Mouse (Mus musculus) cerebellum, postnatal 25 days (tissue): Measurements from ENCODE around the gene Gm26920.
A peak's percentile ranks its signal among the peaks of the same experiment; 100 is the strongest.
"Not testable (repeated sequence)": the region's sequence is repeated elsewhere in the genome, so short reads cannot be mapped to it uniquely, and the experiment has no call there.

Experiments
- DNase-seq, 2 experiments: peaks; one replicate each; pipeline ENCODE4 v3.0.0; 2021; ENCODE audit warnings: mixed read lengths in 2 of 2

Gm26920 gene

DNA sequence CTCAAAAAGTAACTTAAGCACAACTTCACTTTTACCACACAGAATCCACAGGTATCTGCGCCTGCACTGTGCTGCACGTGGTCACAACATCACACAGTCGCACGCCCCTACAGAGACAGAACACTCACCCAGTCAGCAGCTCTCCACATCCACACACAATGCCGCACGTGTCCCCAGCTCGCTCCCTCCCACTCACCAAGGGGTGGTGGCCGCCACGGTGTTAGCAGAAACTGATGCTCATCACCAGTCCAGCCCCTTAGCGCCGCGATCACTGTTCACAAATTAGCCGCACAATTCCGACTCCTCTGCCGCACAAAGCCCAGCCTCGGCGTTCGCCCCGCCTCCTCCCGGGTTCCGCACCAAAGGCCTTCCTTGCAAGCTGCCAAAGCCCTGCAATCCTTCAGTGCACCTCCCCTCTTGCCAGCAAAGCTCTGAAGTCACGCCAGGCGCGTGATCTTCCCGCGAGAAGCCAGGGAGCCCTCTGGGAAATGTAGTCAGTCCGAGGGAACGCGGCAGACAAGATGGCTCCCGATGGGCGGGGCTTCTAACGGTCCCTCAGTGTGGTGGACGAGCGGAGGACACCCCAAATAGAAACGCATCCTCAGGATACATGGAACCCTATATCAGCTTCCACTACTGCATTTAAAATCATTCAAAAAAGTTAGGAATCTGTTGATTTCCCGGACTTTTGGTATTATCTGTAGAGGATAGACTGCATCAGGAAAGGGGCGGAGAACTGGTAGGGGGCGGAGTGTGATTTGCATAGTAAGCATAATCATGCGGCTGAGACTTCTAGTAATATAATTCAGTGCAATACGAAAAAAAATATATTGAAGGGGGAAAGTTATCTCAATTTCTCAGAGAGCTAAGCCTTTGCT lies at the start of gene Gm26920, which contains the start of gene Zfp566:
TSS of gene Gm26920 (minus strand) at position 319 of the 878 bp plus-strand sequence.
TSS of gene Zfp566 (minus strand) at position 436 of the 878 bp plus-strand sequence.
- peak; percentile 96 to 97 for DNase-seq

DNA sequence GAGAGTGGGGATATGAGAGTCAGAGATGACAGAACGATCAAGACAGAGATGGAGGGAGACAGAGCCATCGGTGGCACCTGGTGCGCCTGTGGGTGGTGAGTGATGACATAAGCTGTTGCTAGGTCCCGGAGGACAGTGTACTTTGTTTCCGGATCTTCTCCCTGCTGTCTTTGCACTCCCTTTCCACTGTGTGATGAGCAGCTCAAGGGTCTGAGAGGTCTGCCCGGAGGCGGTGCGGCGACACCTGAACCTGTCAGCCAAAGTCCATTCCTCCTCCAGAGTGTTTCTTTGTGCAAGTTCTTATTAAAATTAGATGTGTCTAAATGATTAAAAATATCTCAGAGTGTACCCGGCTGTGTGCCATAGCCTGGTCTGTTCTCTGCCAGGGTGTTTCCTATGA lies 46.6 kb upstream of the Gm26920 start:
- DNase-seq = peak; percentile 26 to 34

DNA sequence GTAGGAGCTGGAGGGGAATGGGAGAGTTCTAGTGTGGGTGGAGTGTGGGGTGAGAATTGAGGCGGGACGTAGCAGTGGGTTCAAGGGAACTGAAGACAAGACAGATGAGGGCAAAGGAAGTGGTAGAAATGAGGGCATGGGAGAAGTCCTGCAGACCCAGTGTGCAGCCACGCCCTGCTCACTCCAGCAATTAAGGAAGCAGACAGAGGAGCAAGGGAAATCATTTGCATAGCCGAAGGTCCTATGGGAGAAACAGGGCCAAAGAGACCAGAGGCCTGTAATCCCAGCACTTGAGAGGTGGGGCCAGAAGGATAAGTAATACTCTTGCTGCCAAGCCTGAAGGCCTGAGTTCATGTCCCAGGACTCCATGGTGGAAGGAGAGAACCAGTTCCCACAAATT lies 42.2 kb upstream of the Gm26920 start:
- DNase-seq = no peak

DNA sequence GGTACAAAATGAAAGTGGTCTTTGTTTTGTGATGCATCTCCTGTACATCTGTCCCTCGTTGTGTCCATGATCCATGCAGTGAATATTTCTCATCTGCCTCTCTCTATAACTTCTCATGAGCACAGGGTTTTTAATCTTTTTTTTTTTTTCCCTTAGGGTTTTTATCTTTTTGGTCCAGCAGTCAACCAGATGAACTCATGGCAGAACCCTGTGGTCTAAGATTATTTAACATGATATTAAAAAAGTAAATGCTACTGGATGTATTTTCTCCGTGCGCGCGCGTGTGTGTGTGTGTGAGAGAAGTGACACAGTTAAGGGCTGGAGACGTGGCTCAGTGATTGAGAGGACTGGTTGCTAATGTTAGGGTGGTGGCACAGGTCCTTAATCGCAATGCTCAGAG lies 39.7 kb upstream of the Gm26920 start:
- no peak for DNase-seq

DNA sequence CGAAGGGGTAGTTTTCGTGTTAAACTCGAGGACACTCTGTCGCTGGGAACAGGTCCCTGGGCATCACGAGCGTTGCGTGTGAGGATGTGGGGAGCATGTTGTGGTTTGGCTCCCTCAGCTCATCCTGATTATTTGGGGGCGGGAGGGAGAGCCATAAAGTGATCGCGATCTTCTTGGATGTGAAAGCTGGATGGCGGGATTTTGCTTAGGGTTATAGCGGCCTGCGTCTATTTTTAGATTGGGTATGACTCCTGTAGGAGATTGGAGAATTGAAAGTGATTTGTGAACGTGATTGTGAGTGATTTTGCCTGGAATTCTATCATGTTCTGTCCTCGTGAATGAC lies 31.9 kb upstream of the Gm26920 start:
- DNase-seq = no peak

DNA sequence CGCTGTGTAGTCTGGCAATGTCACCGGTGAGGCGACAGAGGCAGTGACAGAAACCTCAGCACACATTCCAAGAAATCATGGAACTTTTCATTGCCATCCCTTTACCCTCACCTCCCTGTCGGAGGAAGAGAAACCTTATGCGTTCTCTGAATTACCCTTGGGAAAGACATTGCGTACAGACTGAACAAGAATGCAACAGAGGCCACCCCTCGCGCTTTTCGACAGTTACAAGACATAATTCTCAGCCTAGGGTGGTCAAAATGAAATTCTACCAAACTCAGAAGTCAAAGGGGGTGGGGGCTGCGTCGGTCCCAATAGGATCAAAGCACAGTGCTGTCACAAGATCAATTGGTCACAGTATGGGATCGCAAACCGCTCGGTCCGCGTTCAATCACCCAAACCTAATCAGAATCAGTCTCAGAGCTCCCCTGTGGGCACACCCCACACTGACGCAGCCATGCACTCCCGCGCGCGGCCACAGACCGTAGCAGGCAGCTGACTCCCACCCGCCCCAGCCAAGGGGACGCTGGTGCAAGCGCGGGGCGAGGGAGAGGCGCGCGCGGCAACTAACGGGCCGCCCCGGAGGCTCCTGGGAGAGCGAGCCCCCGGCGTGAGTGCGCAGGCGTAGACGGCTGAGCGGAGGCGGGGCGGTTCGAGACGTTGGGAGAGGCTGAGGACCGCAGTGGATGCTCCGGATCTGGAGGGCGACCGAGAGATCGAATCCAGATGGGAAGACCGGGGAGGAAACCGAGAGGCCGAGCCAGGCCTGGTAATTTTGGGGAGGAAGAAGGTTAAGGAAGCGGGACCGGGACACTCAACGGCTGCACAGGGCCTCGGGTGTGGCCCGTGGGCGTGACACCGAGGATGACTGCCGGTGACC lies 31.3 kb upstream of the Gm26920 start, which contains the start of gene Zfp382:
TSS of gene Zfp382 (plus strand) at position 635 of the 880 bp plus-strand sequence.
- DNase-seq = peak; percentile 94 to 97

DNA sequence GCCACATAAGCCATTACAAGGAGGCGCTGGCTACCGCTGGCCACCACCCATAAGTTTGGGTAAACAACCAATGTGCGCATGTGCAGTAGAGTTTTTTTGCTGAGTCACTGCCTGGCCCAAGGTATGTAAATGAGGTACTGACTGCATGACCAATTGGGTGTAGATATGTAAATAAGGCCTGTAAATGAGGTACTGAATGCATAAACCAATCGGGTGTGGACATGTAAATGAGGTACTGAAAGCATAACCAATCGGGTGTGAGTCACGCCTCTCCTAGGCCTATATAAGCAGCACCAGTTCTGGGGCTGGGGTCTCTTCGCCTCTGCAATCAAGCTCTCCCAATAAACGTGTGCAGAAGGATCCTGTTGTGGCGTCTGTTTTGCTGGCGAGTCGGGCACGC lies 27.7 kb upstream of the Gm26920 start:
- not testable (repeated sequence) for DNase-seq

DNA sequence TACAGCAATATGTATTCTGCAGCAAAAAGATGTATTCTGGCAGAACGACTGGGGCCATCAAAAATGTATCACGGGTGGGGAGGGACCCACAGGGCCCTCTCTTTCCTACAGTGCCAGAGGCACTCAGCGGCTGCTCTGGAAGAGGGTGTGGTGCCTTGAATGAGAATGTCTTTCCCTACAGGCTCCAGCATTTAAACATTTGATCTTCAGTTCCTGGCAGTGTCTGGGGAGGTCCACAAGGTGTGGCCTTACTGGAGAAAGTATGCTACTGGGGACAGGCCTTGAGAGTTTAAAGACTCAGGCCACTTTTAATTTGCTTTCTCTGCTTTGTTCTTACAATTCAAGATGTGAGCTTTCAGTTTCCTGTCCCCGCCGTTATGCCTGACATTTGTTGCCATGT lies 25.9 kb upstream of the Gm26920 start:
- no peak for DNase-seq

DNA sequence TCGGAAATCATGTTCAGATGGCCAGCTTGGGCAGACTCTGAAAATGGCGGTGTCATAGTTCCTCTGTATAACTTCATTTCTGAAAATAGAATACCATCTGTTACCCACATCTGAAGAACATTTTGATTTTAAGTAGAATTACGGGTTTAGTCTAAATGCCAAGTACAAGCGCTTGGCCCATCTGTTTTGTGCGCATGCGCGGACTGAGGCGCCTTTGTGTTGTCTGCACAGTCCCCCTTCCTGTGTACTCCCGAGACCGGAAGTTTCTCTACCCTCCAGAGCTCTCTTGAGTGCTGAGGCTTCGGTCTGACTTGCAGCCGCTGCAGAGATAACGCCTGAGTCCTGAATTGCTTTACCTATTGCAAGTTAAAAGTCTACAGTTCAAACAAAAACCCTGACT lies 9.1 kb upstream of the Gm26920 start:
- peak; percentile 65 to 79 for DNase-seq

DNA sequence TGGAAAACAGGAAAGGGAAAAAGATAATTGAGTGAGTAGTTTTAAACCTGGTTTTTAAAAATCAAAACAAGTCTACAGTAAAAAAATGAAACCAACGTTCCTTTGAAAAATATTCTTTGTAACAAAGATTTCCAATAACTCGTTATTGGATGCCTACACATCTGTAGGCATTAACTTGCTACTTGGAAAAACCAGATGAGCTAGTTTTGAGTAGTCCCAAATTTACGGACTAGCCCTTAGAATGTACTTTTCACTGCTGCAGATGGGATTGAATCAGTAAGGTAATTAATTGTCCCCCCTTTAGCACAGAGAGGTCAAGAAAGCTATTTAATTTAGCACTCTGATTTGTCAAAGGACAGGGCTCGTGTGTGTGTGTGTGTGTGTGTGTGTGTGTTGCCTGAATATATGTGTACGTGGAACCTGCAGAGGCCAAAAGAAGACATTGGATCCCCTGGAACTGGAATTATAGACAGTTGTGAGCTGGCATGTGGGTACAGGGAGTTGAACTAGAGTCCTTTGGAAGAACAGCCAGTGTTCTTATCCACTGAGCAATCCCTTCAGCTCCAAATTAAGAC lies 5.4 kb upstream of the Gm26920 start:
- no peak for DNase-seq

DNA sequence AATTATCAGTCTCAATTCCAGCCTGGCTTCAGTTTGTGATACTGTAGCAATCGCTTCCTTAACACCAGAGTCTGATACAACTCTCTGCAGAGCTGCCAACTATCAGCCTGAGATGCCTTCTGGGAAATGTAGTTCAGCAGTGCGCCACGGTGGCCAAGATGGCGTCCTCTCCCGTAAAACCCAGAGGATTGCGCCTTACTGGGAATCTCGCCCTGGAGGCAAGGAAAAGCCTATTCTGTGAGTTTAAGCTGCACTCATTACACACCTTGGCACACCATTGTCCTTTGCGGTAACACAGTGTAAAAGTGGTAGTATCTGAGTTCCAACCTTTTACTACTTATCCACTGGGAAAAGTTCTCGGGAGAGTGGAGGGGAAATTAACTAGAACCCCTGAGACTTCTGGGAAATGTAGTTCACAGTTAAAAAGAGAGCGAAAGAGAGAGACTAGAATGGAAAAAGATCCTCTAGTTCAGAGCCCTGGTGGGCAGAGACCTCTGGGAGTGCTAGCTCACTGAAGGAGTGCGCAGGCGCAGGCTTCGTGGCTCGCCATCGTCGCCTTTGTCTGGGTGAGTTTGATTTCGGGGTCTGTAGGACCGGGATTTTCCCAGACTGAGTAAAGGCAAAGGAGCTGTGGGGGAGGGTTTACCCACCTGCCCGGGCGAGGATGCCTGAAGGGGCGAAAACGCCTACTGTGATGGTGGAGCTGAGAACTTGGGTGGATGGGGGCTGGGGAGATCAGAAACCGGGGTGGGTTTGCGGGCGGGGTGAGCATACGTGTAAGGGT lies 4.6 kb upstream of the Gm26920 start, which contains the start of gene Zfp260:
TSS of gene Zfp260 (plus strand) at position 132 of the 784 bp plus-strand sequence.
- DNase-seq = peak; percentile 92

DNA sequence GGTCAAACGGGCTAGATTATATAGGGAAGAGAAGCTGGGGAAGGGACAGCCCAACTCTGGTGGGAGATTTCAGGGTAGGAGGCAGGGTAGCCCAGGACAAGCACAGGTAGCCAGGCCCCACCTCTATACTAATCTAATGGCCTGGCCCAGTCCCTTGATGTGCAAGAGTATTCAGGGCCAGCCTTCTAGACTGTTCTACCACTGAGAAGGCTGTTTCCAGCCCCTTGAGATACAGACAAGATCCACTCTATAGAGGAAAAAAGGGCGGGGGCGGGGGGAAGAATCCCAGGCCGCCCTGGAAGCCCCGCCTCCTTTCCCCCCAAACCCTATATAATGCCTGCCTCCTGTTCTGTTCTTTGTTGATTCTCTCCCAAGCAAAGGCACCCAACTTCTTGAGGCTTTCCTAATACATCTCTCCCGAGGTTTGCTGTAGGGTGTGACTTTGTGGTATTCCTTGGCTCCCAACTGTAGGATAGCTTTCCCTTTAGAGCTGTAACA lies 3.8 kb upstream of the Gm26920 start:
- DNase-seq = no peak

DNA sequence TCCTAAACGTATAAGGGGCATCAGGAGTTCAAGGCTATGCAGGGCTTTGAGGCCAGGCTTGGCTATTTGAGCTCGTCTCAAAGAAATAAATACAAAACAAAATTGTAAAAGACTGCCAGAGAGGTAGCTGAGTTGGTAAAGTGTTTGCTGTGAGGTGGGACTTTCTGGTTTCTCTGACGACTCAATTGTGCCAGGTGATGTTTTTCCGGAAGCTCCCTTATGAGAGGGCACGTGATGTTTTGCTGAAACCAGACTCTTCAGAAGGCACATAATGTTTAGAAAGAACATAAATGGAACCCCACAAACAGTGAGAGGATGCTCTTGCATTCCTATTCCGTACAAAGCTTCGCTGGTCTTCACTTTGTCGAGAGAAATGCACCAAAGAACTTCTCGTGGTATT lies 2.5 kb upstream of the Gm26920 start:
- no peak for DNase-seq

DNA sequence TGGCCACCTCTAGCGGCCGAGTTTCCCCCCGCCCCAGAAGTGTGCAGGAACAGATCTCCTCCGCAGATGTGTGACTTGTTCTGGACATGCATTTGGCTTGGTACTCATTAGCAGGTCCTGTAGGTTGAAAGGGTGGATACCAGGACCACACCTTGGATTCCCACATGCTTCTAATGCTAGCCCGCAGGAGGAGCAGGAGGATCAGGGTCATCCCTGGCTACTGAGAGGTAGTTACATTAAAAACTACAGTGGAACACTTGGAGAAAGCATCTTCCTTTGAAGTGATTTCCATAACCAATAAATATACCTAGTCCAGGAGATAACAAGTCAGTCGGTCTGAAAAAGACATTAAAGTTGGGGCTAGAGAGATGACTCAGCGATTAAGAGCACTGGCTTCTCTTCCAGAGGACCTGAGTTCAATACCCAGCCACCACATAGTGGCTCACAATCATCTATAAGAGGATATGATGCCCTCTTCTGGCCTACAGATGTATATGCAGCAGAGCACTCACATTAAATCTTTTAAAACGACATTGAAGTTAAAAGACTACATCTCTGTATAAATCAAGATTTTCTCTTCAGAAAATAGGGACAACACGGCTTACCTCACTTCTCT lies 868 bp upstream of the Gm26920 start:
- no peak for DNase-seq

DNA sequence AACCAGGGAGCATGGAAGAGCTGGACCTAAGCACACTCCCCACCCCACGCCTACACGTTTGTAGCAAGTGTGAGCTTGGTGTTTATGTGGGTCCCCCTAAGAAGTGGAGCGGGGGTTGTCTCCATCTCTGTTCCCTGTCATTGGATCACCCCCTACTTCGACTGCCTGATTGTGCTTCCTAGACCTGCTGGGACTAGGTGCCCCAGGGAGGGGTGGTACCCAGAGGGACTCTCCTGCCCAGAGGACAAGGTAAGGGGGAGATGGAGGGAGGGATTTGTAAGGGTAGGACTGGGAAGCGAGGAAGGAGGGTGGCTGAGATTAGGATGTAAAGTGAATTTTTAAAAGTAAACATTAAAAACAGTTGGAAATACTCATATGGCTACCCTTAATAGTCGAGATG lies 805 bp downstream of the Gm26920 start:
- no peak for DNase-seq

DNA sequence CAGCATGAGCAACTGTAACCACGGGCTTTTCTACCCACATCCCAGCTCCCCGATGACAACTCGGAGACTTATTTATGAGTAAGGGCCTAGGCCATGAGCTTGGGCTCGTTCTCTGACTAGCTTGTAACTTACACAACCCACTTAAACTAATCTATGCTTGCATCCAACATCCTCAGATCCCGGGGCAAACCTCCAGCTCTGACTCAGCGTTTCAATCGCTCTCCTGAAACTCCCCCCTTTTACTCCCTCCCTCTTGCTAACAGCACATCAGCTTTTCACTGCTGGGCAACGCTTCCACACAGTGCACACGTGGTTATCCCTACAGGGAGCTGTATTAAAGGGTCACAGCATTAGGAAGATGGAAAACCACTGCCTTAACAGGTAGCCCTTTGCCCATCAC lies 3.7 kb downstream of the Gm26920 start:
- DNase-seq = no peak

DNA sequence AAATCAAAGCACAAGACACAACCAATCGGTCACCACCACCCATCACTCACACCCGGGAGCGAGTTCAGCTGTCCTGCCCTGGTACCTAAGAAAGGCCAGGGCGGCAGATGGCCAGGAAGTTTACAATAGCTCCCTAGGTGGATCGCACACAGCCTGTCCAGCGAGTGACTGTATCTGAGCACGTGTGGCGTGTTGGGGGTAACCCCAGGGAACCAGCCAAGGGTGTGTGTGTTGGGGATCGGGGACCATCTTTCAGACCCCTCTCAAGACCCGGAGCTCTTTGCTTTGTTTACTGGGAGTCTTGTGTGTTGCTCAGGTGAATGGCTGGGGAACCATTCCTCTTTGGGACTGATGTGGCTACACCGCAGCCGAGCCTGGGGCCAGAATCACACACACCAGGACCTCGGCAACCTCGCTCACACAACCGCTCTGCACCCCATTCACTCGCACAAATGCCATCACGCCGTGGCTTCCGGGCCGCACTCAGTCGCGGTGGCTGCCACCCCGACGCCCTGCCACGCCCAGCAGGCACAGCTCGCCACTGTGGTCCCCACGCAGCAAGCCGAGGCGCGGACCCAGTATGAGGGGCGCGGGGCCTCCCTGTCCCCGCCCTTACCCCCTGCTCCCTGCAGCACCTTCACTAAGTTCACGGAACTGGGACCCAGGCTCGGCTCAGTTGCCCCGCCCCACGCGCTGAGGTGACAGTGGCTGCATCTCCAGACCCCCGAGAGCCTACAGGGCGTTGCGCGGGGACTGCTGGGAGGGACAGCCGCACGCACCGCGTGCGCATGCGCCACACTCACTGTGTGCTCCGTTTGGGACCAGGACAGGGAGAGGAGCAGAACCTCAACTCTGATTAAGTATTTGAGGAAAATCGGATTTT lies 17.8 kb downstream of the Gm26920 start, which contains the start of gene Zfp82:
TSS of gene Zfp82 (minus strand) at position 755 of the 883 bp plus-strand sequence.
- DNase-seq = peak; percentile 88 to 93

DNA sequence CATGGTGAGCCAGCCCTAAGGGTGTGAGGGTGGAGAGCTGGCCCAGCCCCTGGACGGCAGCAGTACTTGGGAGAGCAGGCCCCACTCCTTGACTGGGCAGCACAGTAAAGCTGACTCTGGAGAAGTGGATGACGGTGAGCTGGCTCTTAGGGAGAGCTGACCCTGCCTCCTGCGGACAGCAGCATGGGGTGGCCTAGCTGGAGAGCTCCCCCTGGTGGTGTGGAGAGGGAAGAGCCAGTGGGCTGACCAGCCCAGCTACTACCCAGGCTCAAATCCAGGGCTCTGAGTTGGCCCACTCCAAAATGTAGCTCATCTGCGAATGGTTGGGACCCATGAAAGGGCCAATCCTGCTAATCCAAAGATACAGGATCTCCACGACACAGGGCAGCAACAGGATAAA lies 25.6 kb downstream of the Gm26920 start:
- DNase-seq = peak in 1 of 2 experiments; percentile 23

DNA sequence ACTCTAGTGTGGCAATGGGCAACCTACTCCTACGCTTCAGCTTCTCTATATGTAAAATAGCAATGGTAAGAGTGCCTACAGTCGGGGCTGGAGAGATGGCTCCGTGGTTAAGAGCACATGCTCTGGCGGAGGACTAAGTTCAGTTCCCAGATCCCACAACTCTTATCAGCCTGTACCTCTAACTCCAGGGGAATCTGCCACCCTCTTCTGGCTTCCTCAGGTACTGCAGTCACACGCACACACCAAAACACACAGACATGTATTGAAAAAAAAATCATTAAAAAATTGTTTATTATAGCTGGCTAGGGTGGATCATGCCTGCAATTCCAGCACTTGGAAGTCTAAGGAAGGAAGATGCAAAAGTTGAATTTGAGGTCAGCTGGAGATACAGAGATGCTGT lies 27.7 kb downstream of the Gm26920 start:
- peak in 1 of 2 experiments; percentile 41 for DNase-seq

DNA sequence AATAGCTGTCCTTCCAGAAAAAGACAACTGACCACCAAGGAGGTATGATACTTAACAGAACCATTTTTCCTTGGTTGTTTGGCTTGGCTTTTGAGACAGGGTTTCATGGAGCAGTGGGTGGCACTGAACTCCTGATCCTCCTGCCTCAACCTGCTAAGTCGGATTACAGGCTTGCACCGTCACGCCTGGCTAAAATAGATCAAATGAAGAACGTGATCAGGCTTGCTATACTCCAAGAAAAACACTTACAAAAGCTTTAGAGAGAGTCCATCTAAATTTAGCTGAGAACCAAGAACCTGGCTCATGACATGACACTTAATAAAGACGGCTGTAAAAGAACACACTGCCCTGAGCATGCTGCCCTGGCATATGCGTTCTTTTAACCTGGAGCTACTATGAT lies 29.9 kb downstream of the Gm26920 start:
- no peak for DNase-seq
